ENCODE assay signal across 13 mouse cellular contexts in the genomic region with DNA sequence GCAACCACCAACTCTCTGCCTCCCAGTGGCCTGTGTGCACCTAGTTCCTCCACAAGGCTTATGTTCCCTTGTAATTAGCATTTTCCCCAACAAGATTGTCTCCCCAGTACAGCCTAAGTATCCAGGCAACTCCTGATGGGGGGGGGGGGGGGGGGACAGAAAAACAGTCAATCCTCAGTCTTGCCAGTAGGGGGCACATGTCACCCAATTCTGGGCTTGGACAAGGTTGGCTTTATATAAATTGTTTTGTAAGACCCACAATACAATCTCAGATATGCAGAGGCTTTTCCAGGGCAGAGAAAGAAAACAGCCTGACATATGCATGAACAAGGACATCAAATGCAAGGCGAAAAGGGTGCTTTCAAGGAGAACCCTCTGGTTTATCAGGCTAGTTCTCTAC. TPM values are rescaled to one million over a fixed set of nuclear protein-coding genes. Genes with fewer than 3 reads are reported as not detected.
A peak's percentile ranks its signal among the peaks of the same experiment; 100 is the strongest.
DNase-seq lines count a peak whose midpoint lies in the region; ATAC-seq and TF ChIP-seq lines count a peak whose summit lies in the region.
"Had no signal": no experiment of that assay in that cellular context is flagged by ENCODE, and none has a peak within 500 bp of the region (broad histone marks: within the 10 kb centered on the region; RNA-seq: fewer than 3 reads in every experiment).

No protein-coding gene starts in this region.

- no peak overlapping the region for H3K4me2 ChIP-seq in forebrain, embryonic 14.5 days (ENCODE audit: low read length)
- no peak overlapping the region for H3K4me2 ChIP-seq in forebrain, embryonic 16.5 days (ENCODE audit: low read length)
- H3K4me2 ChIP-seq: neural tube, embryonic 13.5 days had no signal

- TF ChIP-seq POLR2A in MEL (IDR thresholded peaks at IDR 0.05; ENCODE audit: control insufficient read depth in 1 of 2, insufficient read depth in 1 of 2, low read depth in 1 of 2, low read length in 2 of 2, poor library complexity in 1 of 2): no peak

- TF ChIP-seq EP300 in MEL (IDR thresholded peaks at IDR 0.05; ENCODE audit: low read depth in 1 of 2, low read length in 2 of 2): no peak

- H3K4me3 ChIP-seq in forebrain, embryonic 14.5 days (ENCODE audit: low read depth, low read length): no peak overlapping the region
- H3K4me3 ChIP-seq in forebrain, embryonic 16.5 days (replicated peaks; ENCODE audit: low read length): no peak overlapping the region
- H3K4me3 ChIP-seq in MEL (ENCODE audit: control insufficient read depth in 1 of 2, insufficient read depth in 1 of 2, low read depth in 2 of 2, low read length in 2 of 2): no peak overlapping the region
- H3K4me3 ChIP-seq: neural tube, embryonic 13.5 days had no signal

- no peaks in the 10 kb centered on the region for H3K27me3 ChIP-seq in forebrain, embryonic 14.5 days (replicated peaks; ENCODE audit: control insufficient read depth, insufficient read depth, low read length)
- H3K27me3 ChIP-seq in forebrain, embryonic 16.5 days (replicated peaks; ENCODE audit: control insufficient read depth, insufficient read depth, low read length): no peaks in the 10 kb centered on the region
- H3K27me3 ChIP-seq in MEL (ENCODE audit: control insufficient read depth in 1 of 2, insufficient read depth in 2 of 2, low read length in 2 of 2): no peaks in the 10 kb centered on the region
- H3K27me3 ChIP-seq: neural tube, embryonic 13.5 days had no signal

- peak; percentile 24 for DNase-seq in forebrain, embryonic 14.5 days (ENCODE audit: low spot score)
- DNase-seq in left cerebral cortex, postnatal 4 days: peak; percentile 24
- DNase-seq in left cerebral cortex, adult 8-10 months (ENCODE audit: low spot score in 2 of 2): no peak
- DNase-seq in MEL (ENCODE audit: low read depth, low spot score): peak; percentile 62
- peak; percentile 25 for DNase-seq in lung, postnatal 14 days
- no peak for DNase-seq in urinary bladder, postnatal 4 days (ENCODE audit: low spot score in 2 of 2)
- DNase-seq: cerebellum, adult 9-10 months; gastrocnemius, postnatal 14 days; thymus, postnatal 25 days had no signal

- intact Hi-C loops in left cerebral cortex, postnatal 4 days (cut with DNase I): no loop called here

- peak; percentile 46 to 80 (median 66) for TF ChIP-seq CTCF in MEL (IDR thresholded peaks at IDR 0.05 in 2 of 3, conservative IDR thresholded peaks at IDR 0.05 in 1 of 3; ENCODE audit: control insufficient read depth in 1 of 3, insufficient read depth in 1 of 3, low read depth in 2 of 3, low read length in 3 of 3, poor library complexity in 1 of 3, severe bottlenecking in 1 of 3)

- no peak overlapping the region for H3K9ac ChIP-seq in forebrain, embryonic 14.5 days (ENCODE audit: low read length)
- no peak overlapping the region for H3K9ac ChIP-seq in forebrain, embryonic 16.5 days (replicated peaks; ENCODE audit: low read depth, low read length)
- no peak overlapping the region for H3K9ac ChIP-seq in MEL (ENCODE audit: control insufficient read depth, low read depth, low read length, poor library complexity, severe bottlenecking)
- H3K9ac ChIP-seq: neural tube, embryonic 13.5 days had no signal

- no peaks in the 10 kb centered on the region for H3K36me3 ChIP-seq in forebrain, embryonic 14.5 days (ENCODE audit: control insufficient read depth, insufficient read depth, low read length)
- H3K36me3 ChIP-seq in forebrain, embryonic 16.5 days (ENCODE audit: control insufficient read depth, insufficient read depth): no peaks in the 10 kb centered on the region
- peaks cover 0 to 6% of the 10 kb centered on the region in 2 experiments; a peak in 2 of 4 replicates for H3K36me3 ChIP-seq in MEL (ENCODE audit: control insufficient read depth in 1 of 2, insufficient read depth in 2 of 2, low read length in 2 of 2)
- H3K36me3 ChIP-seq: neural tube, embryonic 13.5 days had no signal

- H3K9me3 ChIP-seq in forebrain, embryonic 14.5 days (replicated peaks; ENCODE audit: control insufficient read depth, low read length): no peaks in the 10 kb centered on the region
- no peaks in the 10 kb centered on the region for H3K9me3 ChIP-seq in forebrain, embryonic 16.5 days (ENCODE audit: control insufficient read depth, low read length)
- H3K9me3 ChIP-seq in MEL (replicated peaks; ENCODE audit: insufficient read depth, low read length): no peaks in the 10 kb centered on the region
- H3K9me3 ChIP-seq: neural tube, embryonic 13.5 days had no signal

- no peaks in the 10 kb centered on the region for H3K79me2 ChIP-seq in MEL (ENCODE audit: control insufficient read depth, insufficient read depth, low read length, poor library complexity)

- H3K4me1 ChIP-seq in forebrain, embryonic 14.5 days (ENCODE audit: control insufficient read depth, insufficient read depth, low read length): no peaks in the 10 kb centered on the region
- no peaks in the 10 kb centered on the region for H3K4me1 ChIP-seq in forebrain, embryonic 16.5 days (replicated peaks; ENCODE audit: control insufficient read depth, insufficient read depth, low read length)
- H3K4me1 ChIP-seq in MEL (ENCODE audit: control insufficient read depth in 1 of 2, insufficient read depth in 2 of 2, low read length in 2 of 2): peaks cover 0 to 9% of the 10 kb centered on the region in 2 experiments; a peak in 2 of 4 replicates
- H3K4me1 ChIP-seq: neural tube, embryonic 13.5 days had no signal

- TF ChIP-seq RAD21 in MEL (IDR thresholded peaks at IDR 0.05; ENCODE audit: low read depth, low read length): peak; percentile 81

- no peak for ATAC-seq in forebrain, embryonic 14.5 days
- no peak for ATAC-seq in forebrain, embryonic 16.5 days
- no peak for ATAC-seq in activated CD4-positive, CD25-positive, alpha-beta regulatory T cell, adult 4 months

- 87% methylated on average over 1 of the region's 1 CpGs for WGBS in forebrain, embryonic 14.5 days
- 96% methylated on average over 1 of the region's 1 CpGs for WGBS in forebrain, embryonic 16.5 days

- no peak overlapping the region for H3K27ac ChIP-seq in forebrain, embryonic 14.5 days (ENCODE audit: low read depth, low read length)
- H3K27ac ChIP-seq in forebrain, embryonic 16.5 days (ENCODE audit: low read length): no peak overlapping the region
- H3K27ac ChIP-seq in MEL (ENCODE audit: control insufficient read depth, low read depth, low read length): no peak overlapping the region
- H3K27ac ChIP-seq: neural tube, embryonic 13.5 days had no signal

TF ChIP-seq in MEL, 35 proteins besides CTCF, POLR2A, EP300 and RAD21:
- TF ChIP-seq RCOR1 (IDR thresholded peaks at IDR 0.05; ENCODE audit: low read depth, low read length) (no peak), USF2 (IDR thresholded peaks at IDR 0.05; ENCODE audit: borderline replicate concordance in 1 of 2, insufficient read depth in 1 of 2, low read depth in 1 of 2, low read length in 2 of 2) (no peak), POLR2AphosphoS2 (IDR thresholded peaks at IDR 0.05; ENCODE audit: low read length) (no peak), ZC3H11A (IDR thresholded peaks at IDR 0.05; ENCODE audit: low read depth, low read length) (peak; percentile 81), MAZ (IDR thresholded peaks at IDR 0.05; ENCODE audit: low read depth, low read length) (peak; percentile 77; the same call in 1 of the 2 replicates), MEF2A (IDR thresholded peaks at IDR 0.05; ENCODE audit: extremely low read depth, insufficient replicate concordance, low read depth, low read length, poor library complexity, severe bottlenecking) (no peak), TCF12 (IDR thresholded peaks at IDR 0.05; ENCODE audit: low read depth, low read length) (no peak), SMC3 (IDR thresholded peaks at IDR 0.05; ENCODE audit: low read depth, low read length) (peak; percentile 79), NELFE (IDR thresholded peaks at IDR 0.05; ENCODE audit: low read depth, low read length) (no peak), TAL1 (IDR thresholded peaks at IDR 0.05; ENCODE audit: low read length) (no peak), MYB (IDR thresholded peaks at IDR 0.05; ENCODE audit: low read depth, low read length) (no peak), ZNF384 (IDR thresholded peaks at IDR 0.05; ENCODE audit: low read depth, low read length) (no peak)

RNA-seq across cellular contexts. Expression of gene Pkd1l2, which starts 12.5 kb away (rescaled TPM):
- polyA plus RNA-seq in forebrain, embryonic 14.5 days (2014; fragmentation: Nextera tagmentation; extraction: Ambion mirVana): not detected in 2 replicates
- not detected in 2 replicates for polyA plus RNA-seq in forebrain, embryonic 16.5 days (2015; fragmentation: Nextera tagmentation; extraction: Ambion mirVana)
- not detected for total RNA-seq in left cerebral cortex, postnatal 4 days (2021)
- total RNA-seq in left cerebral cortex, adult 8-10 months (2022): under 1 TPM; 0.07 to 0.23 (median 0.09) TPM
- 0.92 and 1.5 TPM in 2 replicates for total RNA-seq in MEL (2012; rRNA removed)
- under 1 TPM in 1 of 2 experiments, not detected in 1; 0.86 TPM for polyA plus RNA-seq in MEL (2012; ENCODE audit: insufficient read depth in 1 of 2, insufficient read length in 2 of 2, low read depth in 1 of 2, low replicate concordance in 2 of 2, missing spikeins in 1 of 2)
- polyA plus RNA-seq in activated CD4-positive, CD25-positive, alpha-beta regulatory T cell, adult 4 months (2017; shearing (Covaris generic)): under 1 TPM; 0.31 to 0.74 TPM
- polyA plus RNA-seq: liver, embryonic 16.5 days; neural tube, embryonic 13.5 days had no signal

RNA-seq across cellular contexts. Expression of gene Bco1, which starts 25.9 kb away (rescaled TPM):
- polyA plus RNA-seq in forebrain, embryonic 14.5 days (2014; fragmentation: Nextera tagmentation; extraction: Ambion mirVana): 0.12 TPM in 1 of 2 replicates, not detected in the other
- 0.11 TPM in 1 of 2 replicates, not detected in the other for polyA plus RNA-seq in forebrain, embryonic 16.5 days (2015; fragmentation: Nextera tagmentation; extraction: Ambion mirVana)
- total RNA-seq in left cerebral cortex, postnatal 4 days (2021): under 1 TPM in 1 of 2 experiments, not detected in 1; 0.22 TPM
- not detected for total RNA-seq in left cerebral cortex, adult 8-10 months (2022)
- total RNA-seq in MEL (2012; rRNA removed): 1.2 and 1.6 TPM in 2 replicates
- polyA plus RNA-seq in MEL (2012; ENCODE audit: insufficient read depth in 1 of 2, insufficient read length in 2 of 2, low read depth in 1 of 2, low replicate concordance in 2 of 2, missing spikeins in 1 of 2): under 1 TPM in 1 of 2 experiments, not detected in 1; 0.70 TPM
- not detected for polyA plus RNA-seq in activated CD4-positive, CD25-positive, alpha-beta regulatory T cell, adult 4 months (2017; shearing (Covaris generic))

Comparison
In these comparisons a context has a peak if more than half of its experiments do, and no peak if none do; other contexts are left out.
1. DNase-seq: peak in forebrain, embryonic 14.5 days (single experiment), left cerebral cortex, postnatal 4 days (single experiment), MEL (single experiment) and lung, postnatal 14 days (single experiment); none in left cerebral cortex, adult 8-10 months (0 of 2) and urinary bladder, postnatal 4 days (0 of 2).